Mouse (Mus musculus) lung, adult 2 months (tissue): ENCODE measurements at regions not wholly inside any gene's neighbourhood (a gene's known extent, or its start where the extent isn't known, plus 50 kb on each side); places are given as distances from the start of the nearest gene placed in this dataset.

Experiments
- CTCF ChIP-seq: fragments of 200-500 bp; IDR thresholded peaks from 2 replicates; pipeline ENCODE4 v1.5.1; 2011; ENCODE audit warnings: mild to moderate bottlenecking, low read length, control low read depth; ENCODE audit not compliant: insufficient read depth
- POLR2A ChIP-seq: fragments of 200-500 bp; IDR thresholded peaks from 2 replicates; pipeline ENCODE4 v1.6.1; 2011; ENCODE audit warnings: low read depth, mild to moderate bottlenecking, control low read depth, low read length, borderline replicate concordance; ENCODE audit errors: extremely low read depth

DNA sequence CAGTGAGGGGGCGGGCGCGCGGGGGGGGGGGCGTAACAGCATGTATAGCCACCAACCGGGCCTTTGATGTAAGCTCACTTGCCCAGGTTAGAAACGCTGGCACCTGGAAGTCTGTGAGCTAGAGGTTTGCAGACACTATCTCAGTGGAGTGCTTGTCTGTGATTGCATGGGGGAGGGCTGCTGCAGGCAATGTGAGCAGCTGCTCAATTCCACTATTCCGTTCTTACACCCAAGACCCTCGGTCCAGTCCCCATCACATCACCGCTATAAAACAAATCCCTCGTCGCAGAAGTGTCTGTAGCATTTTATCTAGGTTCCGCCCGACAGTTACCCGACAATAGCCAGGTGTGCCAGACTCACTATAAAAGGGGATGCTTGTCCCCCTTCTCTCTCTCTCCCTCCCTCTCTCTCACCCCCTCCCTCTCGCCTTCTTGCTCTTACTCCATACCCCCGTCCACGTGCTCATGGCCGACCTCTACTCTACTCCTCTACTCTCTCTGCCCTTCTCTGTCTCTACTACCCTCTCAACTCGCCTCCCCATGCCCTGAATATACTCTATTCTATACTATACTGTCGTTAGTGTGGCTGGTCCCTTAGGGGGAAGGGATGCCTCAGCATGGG, 65.4 kb downstream of the Ddx3x start:
- TF ChIP-seq CTCF: no peak
- no peak for TF ChIP-seq POLR2A
